Mouse (Mus musculus): ENCODE data around the gene Creb3l1.

DNA sequence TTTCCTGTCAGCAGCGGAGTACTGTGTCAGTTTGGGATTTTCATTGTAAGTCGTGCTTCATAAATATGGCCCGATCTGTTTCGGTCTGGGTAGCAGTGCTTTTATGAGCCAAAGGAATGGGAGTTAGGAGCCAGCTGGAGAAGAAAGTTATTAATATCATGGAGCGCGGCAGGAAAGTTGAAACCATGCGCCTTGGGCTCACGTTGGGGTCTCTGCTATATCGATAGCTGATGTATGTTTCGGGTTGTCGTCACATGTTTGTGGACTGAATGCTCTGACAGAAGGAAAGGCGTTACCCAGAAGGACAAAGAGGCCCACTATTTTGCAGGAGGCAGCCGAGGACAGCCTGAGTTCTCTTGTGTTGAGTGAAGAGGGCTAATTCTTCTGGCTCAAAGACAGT, 32.5 kb upstream of the Creb3l1 start:
- TF ChIP-seq CTCF (IDR thresholded peaks at IDR 0.05; ENCODE audit: low read depth): no peak
- no peak for TF ChIP-seq EP300 (IDR thresholded peaks at IDR 0.05; ENCODE audit: low read depth)

Measured in liver, postnatal 0 days (tissue).